Mouse (Mus musculus): ENCODE results near the gene Znfx1.

The Znfx1 gene

DNA sequence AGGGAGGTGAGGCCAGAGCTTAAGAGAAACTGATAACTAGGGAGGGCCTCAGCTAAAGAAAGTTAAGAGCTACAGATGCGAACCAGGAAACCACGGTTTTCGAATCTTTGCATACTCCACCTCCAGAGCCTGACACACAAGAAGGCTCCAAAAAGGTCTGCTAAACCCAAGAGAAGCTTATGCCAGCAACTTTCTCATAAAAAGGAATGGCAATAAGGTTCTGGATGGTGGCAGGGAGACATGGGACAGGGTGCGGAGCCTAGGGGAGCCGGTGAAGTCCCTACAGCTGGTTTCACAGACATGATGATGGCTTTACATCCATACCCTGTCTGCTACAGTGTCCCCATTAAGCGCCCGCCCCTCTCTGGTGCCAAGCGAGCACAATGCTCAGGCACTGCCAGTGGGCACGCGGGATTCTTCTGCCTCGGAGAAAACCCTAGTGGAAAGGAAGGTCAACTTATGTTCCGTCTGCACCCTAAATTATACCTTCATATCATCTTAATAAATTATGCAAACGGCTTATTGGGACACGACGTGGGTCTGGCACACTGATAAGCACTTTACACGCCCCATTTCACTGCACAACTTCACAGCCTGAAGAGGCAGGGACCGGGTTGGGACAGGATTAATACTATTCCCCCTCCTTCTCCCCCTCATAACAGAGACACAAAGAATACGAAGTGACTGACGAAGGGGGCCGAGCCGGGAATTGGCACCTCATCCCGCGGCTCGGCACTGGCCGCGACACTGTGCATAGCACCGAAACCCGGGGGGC, 67.6 kb downstream of the Znfx1 start:
- DNase-seq (ENCODE audit: low spot score) = peak; percentile 51

GRCm38 (mm10) chr2:166991945-166992344, 70.9 kb downstream of the Znfx1 start:
- DNase-seq (ENCODE audit: low spot score) = no peak

DNA sequence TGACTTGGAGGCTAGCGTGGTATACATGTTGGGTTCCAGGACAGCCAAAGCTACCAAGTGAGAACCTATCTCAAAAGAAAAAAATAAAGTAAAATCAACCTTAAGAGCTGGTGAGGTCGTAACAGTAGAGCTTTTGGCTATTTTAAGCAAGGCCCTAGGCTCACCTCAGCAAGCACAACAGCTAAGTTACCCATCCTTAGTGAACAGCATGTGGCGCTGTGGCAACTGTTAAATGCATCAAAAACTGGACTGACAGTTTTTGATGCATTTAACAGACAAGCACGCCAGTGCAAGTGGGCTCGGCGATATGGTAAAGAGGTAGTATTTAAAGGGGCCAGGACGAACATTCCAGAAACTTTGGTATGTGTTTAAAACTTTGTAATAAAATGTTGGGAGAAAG, 72.0 kb downstream of the Znfx1 start:
- DNase-seq (ENCODE audit: low spot score) = no peak
